Mouse (Mus musculus) common myeloid progenitor, adult 5-6 weeks (primary cell): ENCODE data around the gene Efhd2. TPM values are rescaled to one million over a fixed set of nuclear protein-coding genes. Genes with fewer than 3 reads are reported as not detected.

ENCODE experiments used
- ATAC-seq: replicated peaks from 2 replicates; pipeline ENCODE4 v1.8.0; 2016; ENCODE audit warnings: low read depth, mild to moderate bottlenecking, moderate TSS enrichment, inconsistent platforms; ENCODE audit not compliant: poor library complexity, severe bottlenecking
- total RNA-seq: library from RNA; stranded (forward); fragments of 200-1000, 187-1606 nt; gene quantifications from 2 replicates; pipeline ENCODE4 v1.2.3, GENCODE M21; 2017

The Efhd2 gene
- total RNA-seq, 1 experiment from 2014 or later, result 46.1 TPM

- peak; percentile 30; the same call in 1 of the 2 replicates for ATAC-seq
Observed at GRCm38 (mm10) chr4:141861591-141862295, 13.0 kb downstream of the Efhd2 start.

GRCm38 (mm10) chr4:141860246-141860841 is 14.4 kb downstream of the Efhd2 start:
- ATAC-seq, result no peak

DNA sequence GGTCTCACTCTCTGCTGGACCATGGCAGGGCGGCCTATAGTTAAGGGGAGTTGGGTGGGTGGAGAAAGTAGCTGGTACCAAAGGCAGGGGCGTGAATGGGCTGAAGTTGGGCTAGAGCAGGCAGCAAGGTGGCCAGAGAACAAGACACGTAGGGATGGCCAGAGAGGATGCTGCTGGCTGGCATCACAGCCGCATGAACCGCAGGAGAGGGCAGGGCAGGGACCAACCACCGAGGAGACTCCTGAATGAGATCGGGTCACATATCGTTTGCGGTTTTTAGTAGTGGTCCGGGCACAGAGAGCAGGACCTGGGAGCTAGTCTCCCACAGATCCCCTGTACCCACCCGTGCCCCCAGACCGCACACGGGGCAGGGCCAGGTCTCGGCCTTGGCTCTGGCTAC is 15.4 kb downstream of the Efhd2 start:
- ATAC-seq, result no peak

GRCm38 (mm10) chr4:141858501-141858900 is 16.2 kb downstream of the Efhd2 start:
- no peak for ATAC-seq

- peak; percentile 68 for ATAC-seq
Observed at GRCm38 (mm10) chr4:141857422-141857930, 17.2 kb downstream of the Efhd2 start.

DNA sequence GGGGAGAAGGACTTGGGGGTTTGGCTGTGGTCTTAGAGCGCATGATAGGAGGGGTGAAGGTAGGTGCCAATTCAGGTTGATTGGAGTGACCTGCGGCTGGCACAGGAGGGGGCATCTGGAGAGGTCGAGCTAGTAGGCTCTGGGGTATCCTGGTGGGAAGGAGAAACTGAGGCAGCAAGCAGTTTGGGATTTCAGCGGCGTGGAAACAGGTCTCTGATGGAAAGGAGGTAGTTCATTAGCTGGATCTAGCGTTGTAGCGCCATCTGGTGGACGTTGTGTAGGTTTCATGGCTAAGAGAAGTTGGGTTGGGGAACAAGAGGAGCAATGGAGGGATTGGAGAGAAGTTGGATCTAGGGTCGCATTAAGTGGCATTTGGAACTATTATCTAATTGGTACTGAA is 21.3 kb downstream of the Efhd2 start:
- ATAC-seq, result peak; percentile 47; the same call in 1 of the 2 replicates

DNA sequence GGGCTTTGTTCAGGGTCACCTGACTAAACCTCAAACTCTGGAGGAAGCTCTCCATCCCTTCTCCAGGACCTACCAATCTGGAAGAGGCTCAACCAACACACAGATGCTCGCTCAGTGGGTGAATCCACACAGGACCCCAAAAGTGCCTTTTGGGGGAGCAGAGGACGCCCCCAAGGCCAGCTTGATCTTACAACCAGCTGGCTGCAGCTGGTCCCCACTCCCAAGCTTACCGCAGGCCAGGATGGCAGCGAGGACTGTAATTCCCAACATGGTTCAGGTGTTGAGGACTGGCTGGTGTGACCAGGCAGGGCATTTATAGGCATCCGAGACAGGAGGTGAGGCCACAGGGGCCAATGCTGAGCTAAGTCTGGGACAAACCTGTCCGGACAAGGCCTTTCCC is 28.7 kb downstream of the Efhd2 start, which contains the start of gene Ctrc:
Gene Ctrc (minus strand): TSS at position 361 of the 400 bp plus-strand sequence.
- ATAC-seq, result no peak

- ATAC-seq, result peak; percentile 50
Observed at GRCm38 (mm10) chr4:141834536-141835095, 40.1 kb downstream of the Efhd2 start.

- ATAC-seq, result no peak
Observed at GRCm38 (mm10) chr4:141833911-141834310, 40.8 kb downstream of the Efhd2 start.

- ATAC-seq, result no peak
Observed at GRCm38 (mm10) chr4:141831361-141831760, 43.4 kb downstream of the Efhd2 start.

DNA sequence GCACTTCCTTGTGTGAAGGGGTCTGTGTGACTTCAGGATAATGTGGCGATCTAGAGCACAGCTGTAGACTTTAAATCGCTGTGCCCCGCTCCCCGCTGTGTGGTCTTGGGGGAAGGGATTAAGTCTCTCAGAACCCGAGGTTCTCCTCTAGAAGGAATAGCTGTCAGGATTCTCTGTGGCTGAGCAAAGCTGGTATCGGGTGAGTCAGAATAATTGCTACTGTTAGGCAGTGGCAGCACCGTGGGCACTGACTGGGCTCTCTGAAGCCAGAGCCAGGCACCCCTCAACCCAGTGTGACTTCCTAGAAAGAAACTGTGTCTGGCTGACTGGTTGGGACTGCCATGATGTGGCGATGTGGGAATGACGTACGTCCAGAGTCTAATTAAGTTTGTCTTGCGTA is 44.3 kb downstream of the Efhd2 start:
- no peak for ATAC-seq

DNA sequence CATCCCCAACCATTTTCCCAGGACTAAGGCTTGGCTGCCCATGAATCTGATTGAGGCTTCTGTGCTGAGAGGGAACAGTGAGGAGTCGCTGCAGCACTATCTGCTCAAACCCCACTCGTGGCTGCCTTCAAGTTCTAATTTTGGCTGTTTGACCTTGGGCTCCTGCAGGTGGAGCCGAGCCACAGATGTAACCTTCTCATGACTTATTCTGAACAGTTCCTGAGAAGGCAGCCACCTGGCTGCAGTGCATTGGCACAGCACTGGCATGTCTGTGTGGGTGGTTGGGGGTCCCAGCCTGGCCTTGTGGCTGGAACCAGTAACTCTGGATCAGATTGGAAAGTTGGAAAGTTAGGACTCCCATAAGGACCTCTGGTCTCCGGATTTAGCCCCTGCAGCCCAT is 46.5 kb downstream of the Efhd2 start:
- ATAC-seq, result no peak

DNA sequence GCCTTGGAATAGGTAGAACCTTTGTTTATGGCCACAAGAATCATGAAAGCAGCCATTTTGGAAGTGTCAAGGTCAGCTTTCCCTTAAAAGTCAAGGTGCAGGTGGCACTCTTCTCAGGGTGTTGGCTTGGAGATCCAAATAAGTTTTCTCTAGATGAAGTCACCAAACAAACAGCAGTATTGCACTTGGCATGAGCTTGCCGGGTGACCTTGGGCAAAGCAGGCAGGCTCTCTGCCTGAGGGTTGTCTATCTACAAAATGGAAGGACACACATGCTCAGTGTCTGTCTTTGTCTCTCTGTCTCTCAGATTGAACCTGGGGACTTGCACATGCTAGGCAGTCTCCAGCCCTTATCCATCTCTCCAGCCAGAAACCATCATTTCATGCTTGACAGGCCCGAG is 47.3 kb downstream of the Efhd2 start:
- no peak for ATAC-seq

GRCm38 (mm10) chr4:141826060-141826459 is 48.7 kb downstream of the Efhd2 start, which contains the start of gene Cela2a:
TSS of gene Cela2a (minus strand) at chr4:141826160.
- no peak for ATAC-seq

GRCm38 (mm10) chr4:141822979-141823378 is 51.7 kb downstream of the Efhd2 start:
- ATAC-seq, result peak; percentile 79

GRCm38 (mm10) chr4:141822089-141822488 is 52.6 kb downstream of the Efhd2 start:
- ATAC-seq, result no peak

- ATAC-seq, result no peak
Observed at GRCm38 (mm10) chr4:141821178-141821577, 53.5 kb downstream of the Efhd2 start.

DNA sequence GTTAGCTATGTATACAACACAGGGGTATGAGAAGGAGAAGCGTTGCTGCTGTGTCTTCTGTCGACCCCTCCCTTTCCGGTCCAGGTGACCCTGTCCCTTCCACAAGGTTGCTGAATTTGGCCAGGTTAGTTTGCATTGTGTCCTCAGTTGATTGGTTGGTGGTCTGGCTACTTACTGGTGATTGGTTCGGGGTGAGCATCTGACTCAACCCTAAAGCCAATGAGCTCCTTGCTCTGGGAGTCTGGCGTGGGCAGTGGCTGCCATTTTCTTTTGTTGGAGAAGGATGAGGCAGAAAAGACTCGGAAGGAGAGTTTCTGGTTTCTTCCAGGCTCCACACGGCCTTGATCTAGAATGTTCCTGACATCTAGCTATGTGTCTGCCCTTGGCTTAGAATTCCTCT is 55.4 kb downstream of the Efhd2 start:
- no peak for ATAC-seq

- ATAC-seq, result no peak
Observed at GRCm38 (mm10) chr4:141818861-141819260, 55.9 kb downstream of the Efhd2 start.

DNA sequence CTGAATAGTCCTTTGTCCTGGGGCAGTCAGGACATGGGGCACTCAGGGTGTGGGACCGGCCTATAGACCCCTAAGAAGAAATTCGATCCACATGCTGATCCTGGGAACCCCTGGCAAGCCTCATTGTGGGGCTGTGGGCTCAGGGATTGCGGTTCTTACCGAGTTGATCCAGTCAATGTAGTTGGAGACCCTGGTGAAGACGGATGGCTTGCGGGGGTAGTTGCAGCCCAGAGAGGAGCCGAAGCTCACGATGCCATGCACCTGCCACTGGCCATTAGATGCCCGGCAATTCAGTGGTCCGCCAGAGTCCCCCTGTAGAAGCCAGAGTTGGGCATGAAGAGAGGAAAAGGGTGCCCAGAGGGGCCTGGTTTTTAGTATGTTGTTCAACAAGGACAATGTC is 57.0 kb downstream of the Efhd2 start:
- no peak for ATAC-seq
